Mouse (Mus musculus): ENCODE results near the gene Was. TPM values are rescaled to one million over a fixed set of nuclear protein-coding genes. Genes with fewer than 3 reads are reported as not detected.

Was gene
- total RNA-seq (2014; rRNA removed) (0.52 and 0.60 TPM in 2 replicates), polyA plus RNA-seq (2015; fragmentation: Nextera tagmentation; extraction: Ambion mirVana) (0.15 and 0.30 TPM in 2 replicates)

DNA sequence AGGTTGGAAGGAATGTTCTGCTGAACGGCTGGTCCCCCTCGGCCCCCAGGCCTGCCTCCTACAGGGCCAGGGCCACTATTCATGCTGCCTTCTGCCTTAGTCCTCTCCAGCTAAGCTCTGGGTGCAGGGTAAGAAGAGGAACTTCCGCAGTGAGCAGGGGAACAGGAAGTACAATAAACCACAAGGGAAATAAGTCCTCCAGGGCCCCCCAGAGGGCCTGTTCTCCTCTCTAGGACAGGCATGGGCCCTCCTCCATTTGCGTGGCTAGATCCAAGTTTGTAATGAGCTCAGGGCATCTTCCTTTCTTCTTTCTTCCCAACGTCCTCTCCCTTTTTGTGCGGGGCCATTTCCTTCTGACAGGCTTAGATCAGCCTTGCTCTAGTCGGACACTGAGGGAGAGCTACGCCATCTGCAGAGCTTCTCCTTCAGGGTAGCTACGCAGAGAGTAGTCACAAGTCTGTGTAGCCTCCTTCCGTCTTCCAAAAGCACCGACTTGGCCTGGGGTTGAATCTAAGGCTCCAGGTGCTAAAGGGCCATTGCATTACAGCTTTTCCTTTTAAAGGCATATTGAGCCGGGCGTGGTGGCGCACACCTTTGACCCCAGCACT, at the start of gene Was:
Gene Was (minus strand): TSS at position 153 of the 608 bp plus-strand sequence.
- no peak for TF ChIP-seq CTCF (IDR thresholded peaks at IDR 0.05)

DNA sequence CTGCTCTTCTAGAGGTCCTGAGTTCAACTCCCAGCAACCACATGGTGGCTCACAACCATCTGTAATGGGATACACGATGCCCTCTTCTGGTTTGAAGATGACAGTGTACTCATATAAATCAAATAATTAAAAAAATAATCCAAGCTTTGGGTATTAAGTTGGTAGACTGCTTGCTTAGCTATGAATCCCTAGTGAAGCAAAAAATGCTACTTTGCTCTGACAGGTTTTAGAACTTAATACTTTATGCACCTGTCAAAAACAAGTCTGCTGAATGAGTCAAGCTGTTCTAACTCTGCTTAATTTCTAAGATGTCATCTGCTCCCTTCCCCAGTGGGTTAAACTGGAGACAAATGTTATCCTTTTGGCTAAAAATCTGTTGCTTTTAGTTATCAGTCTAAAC, 49.2 kb upstream of the Was start:
- Histone ChIP-seq H3K4me3 (ENCODE audit: low read depth, low read length) (no peak overlapping the region), H3K27me3 (ENCODE audit: insufficient read depth, low read length) (no peaks in the 10 kb centered on the region), H3K27ac (ENCODE audit: low read depth, low read length) (no peak overlapping the region), H3K36me3 (ENCODE audit: insufficient read depth, low read length) (0 out of 2 replicates have a peak, but pooled peaks cover 6% of the 10 kb centered on the region), H3K9ac (replicated peaks; ENCODE audit: low read length, poor library complexity, severe bottlenecking) (no peak overlapping the region), H3K9me3 (ENCODE audit: low read length) (no peaks in the 10 kb centered on the region), H3K4me2 (ENCODE audit: low read depth, low read length, poor library complexity, severe bottlenecking) (no peak overlapping the region), H3K4me1 (ENCODE audit: insufficient read depth, low read length) (peaks cover 4% of the 10 kb centered on the region; the same call in 1 of the 2 replicates)
- TF ChIP-seq CTCF (IDR thresholded peaks at IDR 0.05), result peak; percentile 27; the same call in 1 of the 2 replicates
- DNase-seq (ENCODE audit: low spot score), result no peak
- ATAC-seq (ENCODE audit: low FRiP score), result no peak
- WGBS, result 57% methylated on average over 1 of the region's 1 CpGs

More for the DNA sequence above, at the start of gene Was:
- Histone ChIP-seq H3K9me3 (ENCODE audit: low read length) (no peaks in the 10 kb centered on the region), H3K36me3 (ENCODE audit: insufficient read depth, low read length) (no peaks in the 10 kb centered on the region), H3K4me3 (ENCODE audit: low read depth, low read length) (no peak within 1 kb of the TSS), H3K27me3 (ENCODE audit: insufficient read depth, low read length) (no peaks in the 10 kb centered on the region), H3K4me1 (ENCODE audit: insufficient read depth, low read length) (no peaks in the 10 kb centered on the region), H3K27ac (ENCODE audit: low read depth, low read length) (no peak within 1 kb of the TSS), H3K9ac (replicated peaks; ENCODE audit: low read length, poor library complexity, severe bottlenecking) (no peak within 1 kb of the TSS), H3K4me2 (ENCODE audit: low read depth, low read length, poor library complexity, severe bottlenecking) (no peak within 1 kb of the TSS)
- ATAC-seq (ENCODE audit: low FRiP score) (no peak), DNase-seq (ENCODE audit: low spot score) (no peak)
- WGBS, result 90% methylated on average over 14 of the region's 14 CpGs

DNA sequence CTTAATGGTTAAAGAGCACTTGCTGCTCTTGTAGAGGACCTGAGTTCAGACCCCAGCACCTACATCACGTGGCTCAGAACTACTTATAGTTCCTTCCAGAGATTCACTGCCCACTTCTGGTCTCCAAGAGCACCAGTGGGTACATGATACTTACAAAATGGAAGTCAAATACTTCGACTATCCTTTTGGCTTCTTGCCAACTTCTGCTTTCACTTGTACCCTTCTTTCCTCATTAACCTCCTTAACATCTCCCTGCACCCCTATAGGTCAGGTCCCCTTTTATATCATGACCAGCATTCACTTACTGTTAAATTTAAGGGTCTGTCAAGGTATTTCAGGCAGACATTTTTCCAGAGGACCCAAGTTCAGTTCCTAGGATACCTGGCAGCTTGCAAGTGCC, 45.6 kb upstream of the Was start:
- 42% methylated on average over 2 of the region's 2 CpGs for WGBS

DNA sequence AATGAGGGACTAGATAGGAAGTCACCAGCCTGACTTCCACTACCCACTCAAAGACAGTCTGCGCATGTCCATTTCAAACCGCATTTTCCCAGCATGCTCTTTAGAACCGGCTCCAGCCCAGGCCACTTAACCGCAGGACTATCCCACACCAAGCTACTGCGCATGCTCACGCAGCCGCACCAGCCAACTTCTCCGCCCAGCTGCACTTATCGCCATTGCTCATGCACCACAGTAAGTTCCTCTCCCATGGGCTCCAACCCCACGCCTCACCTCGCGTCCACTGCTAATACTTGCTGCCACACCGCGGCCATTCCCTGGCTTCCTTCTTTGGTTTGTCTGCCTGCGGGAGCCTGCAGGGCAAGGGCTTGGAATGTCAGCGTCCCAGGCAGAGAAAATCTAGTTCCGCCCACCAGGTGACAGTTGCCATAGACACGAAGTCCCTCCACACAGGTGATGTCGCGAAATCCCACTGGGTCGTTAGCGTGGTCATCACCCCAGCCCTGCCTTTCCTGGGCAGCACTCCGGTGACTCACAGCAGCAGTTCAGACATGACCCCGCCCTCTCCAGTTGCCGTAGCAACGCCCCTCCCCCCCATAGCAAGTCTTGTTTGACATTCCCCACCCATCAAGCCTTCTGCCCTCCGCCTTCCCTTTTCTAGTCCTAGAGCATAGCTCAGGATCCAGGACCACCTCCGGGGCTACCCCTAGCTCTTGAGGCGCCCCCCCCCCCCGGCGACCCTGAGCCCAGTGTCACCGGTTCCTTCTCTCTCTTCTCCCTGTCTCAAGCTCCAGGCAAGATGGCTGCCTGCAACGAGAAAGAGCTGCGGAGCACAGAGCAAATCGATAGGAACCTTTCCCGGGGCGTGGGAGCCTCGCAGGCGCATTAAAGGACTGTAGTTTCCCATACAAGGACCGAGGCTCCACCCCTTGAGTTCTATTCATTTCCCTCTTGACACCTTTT, 42.0 kb upstream of the Was start, which contains the start of gene Wdr13:
Gene Wdr13 (minus strand): TSS at position 876 of the 960 bp plus-strand sequence.
- H3K4me2 ChIP-seq (ENCODE audit: low read depth, low read length, poor library complexity, severe bottlenecking), result peak within 1 kb of the TSS; percentile 41
- 21% methylated on average over 39 of the region's 40 CpGs for WGBS
- H3K4me1 ChIP-seq (ENCODE audit: insufficient read depth, low read length), result no peaks in the 10 kb centered on the region; the same call in 1 of the 2 replicates
- H3K36me3 ChIP-seq (ENCODE audit: insufficient read depth, low read length), result 0 out of 2 replicates have a peak, but pooled peaks cover 8% of the 10 kb centered on the region
- peak within 1 kb of the TSS; percentile 93 for H3K27ac ChIP-seq (ENCODE audit: low read depth, low read length)
- peak within 1 kb of the TSS; percentile 63 for H3K9ac ChIP-seq (replicated peaks; ENCODE audit: low read length, poor library complexity, severe bottlenecking)
- peak; percentile 21 for TF ChIP-seq CTCF (IDR thresholded peaks at IDR 0.05)
- ATAC-seq (ENCODE audit: low FRiP score) (peak; percentile 90), DNase-seq (ENCODE audit: low spot score) (peak; percentile 93)
- H3K27me3 ChIP-seq (ENCODE audit: insufficient read depth, low read length), result no peaks in the 10 kb centered on the region
- no peaks in the 10 kb centered on the region for H3K9me3 ChIP-seq (ENCODE audit: low read length)
- H3K4me3 ChIP-seq (ENCODE audit: low read depth, low read length), result peak within 1 kb of the TSS; percentile 45

More for the DNA sequence above, 45.6 kb upstream of the Was start:
- DNase-seq (ENCODE audit: low spot score) (no peak), ATAC-seq (ENCODE audit: low FRiP score) (no peak)
- no peak for TF ChIP-seq CTCF (IDR thresholded peaks at IDR 0.05)
- 0 out of 2 replicates have a peak, but pooled peaks cover under 1% of the 10 kb centered on the region for H3K36me3 ChIP-seq (ENCODE audit: insufficient read depth, low read length)
- H3K4me3 ChIP-seq (ENCODE audit: low read depth, low read length), result no peak overlapping the region
- H3K27ac ChIP-seq (ENCODE audit: low read depth, low read length), result no peak overlapping the region
- no peaks in the 10 kb centered on the region; the same call in 1 of the 2 replicates for H3K4me1 ChIP-seq (ENCODE audit: insufficient read depth, low read length)
- no peaks in the 10 kb centered on the region for H3K9me3 ChIP-seq (ENCODE audit: low read length)
- H3K4me2 ChIP-seq (ENCODE audit: low read depth, low read length, poor library complexity, severe bottlenecking), result no peak overlapping the region
- H3K9ac ChIP-seq (replicated peaks; ENCODE audit: low read length, poor library complexity, severe bottlenecking), result no peak overlapping the region
- H3K27me3 ChIP-seq (ENCODE audit: insufficient read depth, low read length), result no peaks in the 10 kb centered on the region

DNA sequence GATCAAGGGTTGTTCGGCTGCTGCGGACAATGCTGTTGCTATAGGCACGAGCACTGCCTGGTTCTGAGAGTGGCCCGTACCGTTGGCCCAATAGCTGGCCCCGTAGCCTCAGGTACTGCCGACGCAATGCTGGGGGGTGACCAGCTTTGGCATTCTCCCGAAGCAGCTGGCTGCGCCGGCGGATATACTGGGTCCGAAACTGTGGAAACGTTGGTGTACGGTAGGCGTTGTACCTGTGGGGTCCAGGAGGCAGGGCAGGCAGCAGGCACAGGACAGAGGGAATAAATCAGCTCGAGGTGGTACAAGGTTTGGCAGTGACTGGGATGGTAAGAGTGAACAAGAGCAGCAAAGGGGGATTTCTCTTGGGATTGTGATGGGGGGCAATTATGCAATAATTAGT, 41.1 kb upstream of the Was start:
- no peaks in the 10 kb centered on the region for H3K27me3 ChIP-seq (ENCODE audit: insufficient read depth, low read length)
- 0 out of 2 replicates have a peak overlapping the region, but pooled peaks have one; percentile 93 for H3K27ac ChIP-seq (ENCODE audit: low read depth, low read length)
- H3K9ac ChIP-seq (replicated peaks; ENCODE audit: low read length, poor library complexity, severe bottlenecking), result no peak overlapping the region
- 0 out of 2 replicates have a peak, but pooled peaks cover 10% of the 10 kb centered on the region for H3K36me3 ChIP-seq (ENCODE audit: insufficient read depth, low read length)
- peak overlapping the region; percentile 41 for H3K4me2 ChIP-seq (ENCODE audit: low read depth, low read length, poor library complexity, severe bottlenecking)
- H3K4me1 ChIP-seq (ENCODE audit: insufficient read depth, low read length), result no peaks in the 10 kb centered on the region; the same call in 1 of the 2 replicates
- H3K4me3 ChIP-seq (ENCODE audit: low read depth, low read length), result peak overlapping the region; percentile 45; the same call in 1 of the 2 replicates
- WGBS, result 89% methylated on average over 17 of the region's 17 CpGs
- DNase-seq (ENCODE audit: low spot score) (no peak), ATAC-seq (ENCODE audit: low FRiP score) (no peak)
- no peaks in the 10 kb centered on the region for H3K9me3 ChIP-seq (ENCODE audit: low read length)
- no peak for TF ChIP-seq CTCF (IDR thresholded peaks at IDR 0.05)
